In the genomic region with DNA sequence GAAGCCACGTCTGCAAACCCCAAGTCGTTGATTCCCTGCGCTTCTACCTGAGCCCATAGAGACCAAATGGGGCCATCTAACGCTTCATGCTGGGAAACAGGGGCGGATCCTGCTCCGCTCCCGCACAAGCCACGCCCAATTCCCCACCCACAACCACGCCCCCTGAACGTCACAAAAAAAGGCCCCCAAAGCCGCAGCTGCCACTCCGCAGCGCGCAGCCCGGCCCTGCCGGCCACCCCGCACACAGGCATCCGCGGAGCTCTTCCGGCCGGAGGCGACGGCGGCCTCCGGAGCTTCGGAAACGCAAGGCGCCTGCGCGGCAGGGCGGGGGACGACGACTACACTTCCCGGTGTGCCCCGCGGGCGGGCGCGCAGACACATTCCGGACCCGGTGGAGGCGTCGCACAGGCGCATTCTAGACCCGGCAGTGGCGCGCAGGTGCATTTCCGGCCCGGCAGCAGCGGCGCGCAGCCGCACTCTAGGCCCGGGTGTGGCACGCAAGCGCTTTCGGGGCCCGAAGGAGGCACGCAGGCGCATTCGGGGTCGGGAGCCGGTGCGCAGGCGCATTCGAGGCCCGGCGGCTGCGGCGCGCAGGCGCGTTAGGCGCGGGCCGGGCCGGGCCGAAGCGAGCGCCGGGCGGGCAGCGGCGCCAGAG, we compare ENCODE assay signal across 7 mouse cellular contexts. TPM values are rescaled to one million over a fixed set of nuclear protein-coding genes. Genes with fewer than 3 reads are reported as not detected.
DNase-seq lines count a peak whose midpoint lies in the region; ATAC-seq lines count a peak whose summit lies in the region.

Gene Cdc34, plus strand, starts transcription at position 605 of the 655 bp plus-strand sequence.

- peak; percentile 99 for DNase-seq in adrenal gland, postnatal 25 days
- DNase-seq in heart, adult 18-20 months = peak; percentile 99 to 100
- DNase-seq in kidney, adult 8-10 months = peak; percentile 99 to 100
- DNase-seq in spleen, postnatal 10 days (ENCODE audit: low spot score in 2 of 2) = peak; percentile 98 to 99

- H3K27me3 ChIP-seq in embryonic facial prominence, embryonic 12.5 days = no peaks in the 10 kb centered on the region
- H3K27me3 ChIP-seq in limb, embryonic 13.5 days = no peaks in the 10 kb centered on the region
- no peaks in the 10 kb centered on the region for H3K27me3 ChIP-seq in midbrain, embryonic 16.5 days (ENCODE audit: control insufficient read depth, insufficient read depth, low read depth, low read length)

- H3K36me3 ChIP-seq in embryonic facial prominence, embryonic 12.5 days = peaks cover 27% of the 10 kb centered on the region
- H3K36me3 ChIP-seq in limb, embryonic 13.5 days = peaks cover 25% of the 10 kb centered on the region
- peaks cover 12% of the 10 kb centered on the region for H3K36me3 ChIP-seq in midbrain, embryonic 16.5 days (ENCODE audit: control insufficient read depth, insufficient read depth, low read length)

- H3K9ac ChIP-seq in embryonic facial prominence, embryonic 12.5 days = peak within 1 kb of the TSS; percentile 87
- H3K9ac ChIP-seq in limb, embryonic 13.5 days = peak within 1 kb of the TSS; percentile 89
- H3K9ac ChIP-seq in midbrain, embryonic 16.5 days (ENCODE audit: low read depth, low read length) = peak within 1 kb of the TSS; percentile 78

- peak within 1 kb of the TSS; percentile 80 for H3K27ac ChIP-seq in embryonic facial prominence, embryonic 12.5 days
- H3K27ac ChIP-seq in limb, embryonic 13.5 days = peak within 1 kb of the TSS; percentile 76
- peak within 1 kb of the TSS; percentile 90 for H3K27ac ChIP-seq in midbrain, embryonic 16.5 days (ENCODE audit: low read length)

- peak; percentile 92 for ATAC-seq in embryonic facial prominence, embryonic 12.5 days (ENCODE audit: insufficient number of reproducible peaks, insufficient read depth, low FRiP score, low TSS enrichment)
- peak; percentile 95 for ATAC-seq in limb, embryonic 13.5 days (ENCODE audit: low FRiP score, low read depth)
- ATAC-seq in midbrain, embryonic 16.5 days = peak; percentile 95

- WGBS in embryonic facial prominence, embryonic 12.5 days = under 1% methylated on average over 66 of the region's 84 CpGs
- WGBS in limb, embryonic 13.5 days = under 1% methylated on average over 81 of the region's 84 CpGs
- under 1% methylated on average over 67 of the region's 84 CpGs for WGBS in midbrain, embryonic 16.5 days

- no peaks in the 10 kb centered on the region for H3K9me3 ChIP-seq in embryonic facial prominence, embryonic 12.5 days
- no peaks in the 10 kb centered on the region for H3K9me3 ChIP-seq in limb, embryonic 13.5 days
- no peaks in the 10 kb centered on the region for H3K9me3 ChIP-seq in midbrain, embryonic 16.5 days (replicated peaks; ENCODE audit: control insufficient read depth, low read length, poor library complexity, severe bottlenecking)

- H3K4me3 ChIP-seq in embryonic facial prominence, embryonic 12.5 days = peak within 1 kb of the TSS; percentile 84
- H3K4me3 ChIP-seq in limb, embryonic 13.5 days = peak within 1 kb of the TSS; percentile 91
- H3K4me3 ChIP-seq in midbrain, embryonic 16.5 days (ENCODE audit: low read depth, low read length) = peak within 1 kb of the TSS; percentile 81

- H3K4me2 ChIP-seq in embryonic facial prominence, embryonic 12.5 days (replicated peaks) = peak within 1 kb of the TSS; percentile 98
- peak within 1 kb of the TSS; percentile 88 for H3K4me2 ChIP-seq in limb, embryonic 13.5 days (replicated peaks)
- peak within 1 kb of the TSS; percentile 96 for H3K4me2 ChIP-seq in midbrain, embryonic 16.5 days (ENCODE audit: low read length)

- H3K4me1 ChIP-seq in embryonic facial prominence, embryonic 12.5 days = peaks cover 15% of the 10 kb centered on the region
- H3K4me1 ChIP-seq in limb, embryonic 13.5 days = peaks cover 23% of the 10 kb centered on the region
- H3K4me1 ChIP-seq in midbrain, embryonic 16.5 days (ENCODE audit: control insufficient read depth, insufficient read depth, low read length) = peaks cover 18% of the 10 kb centered on the region

RNA-seq across cellular contexts. Expression of gene Cdc34, which starts in this region (rescaled TPM):
- 78.6 and 89.8 TPM in 2 replicates for total RNA-seq in adrenal gland, postnatal 25 days (2021)
- 137 and 146 TPM in 2 replicates for polyA plus RNA-seq in embryonic facial prominence, embryonic 12.5 days (2016; fragmentation: Nextera tagmentation; extraction: Ambion mirVana)
- total RNA-seq in heart, adult 18-20 months (2021) = 100 to 1,000 TPM; 213 to 227 TPM
- polyA plus RNA-seq in limb, embryonic 13.5 days (2015; fragmentation: Nextera tagmentation; extraction: Ambion mirVana) = 116 and 123 TPM in 2 replicates
- 73.1 and 81.9 TPM in 2 replicates for polyA plus RNA-seq in midbrain, embryonic 16.5 days (2015; fragmentation: Nextera tagmentation; extraction: Ambion mirVana)

Comparison
In these comparisons a context has a peak if more than half of its experiments do, and no peak if none do; other contexts are left out.
1. Peak in every context shown above with its lines: DNase-seq, ATAC-seq, H3K4me3 ChIP-seq and H3K27ac ChIP-seq.